Mouse (Mus musculus) CH12.LX (cell line): Measurements from ENCODE around the gene Sypl. TPM values are rescaled to one million over a fixed set of nuclear protein-coding genes. Genes with fewer than 3 reads are reported as not detected.
A peak's percentile ranks its signal among the peaks of the same experiment; 100 is the strongest.

Experiments
- DNase-seq: peaks from one replicate; pipeline ENCODE4 v3.0.0-alpha.2; 2013; ENCODE audit errors: extremely low read depth
- H3K27ac ChIP-seq: 2 replicates; pipeline ENCODE4 v1.5.1; 2012; ENCODE audit warnings: low read depth, mild to moderate bottlenecking, control low read depth, moderate library complexity; ENCODE audit not compliant: insufficient read depth
- H3K27me3 ChIP-seq: replicated peaks from 2 replicates; pipeline ENCODE3; 2012; ENCODE audit warnings: inconsistent platforms
- H3K36me3 ChIP-seq, 2 experiments: replicated peaks in 1 of 2; 2 replicates each; pipeline versions ENCODE3 to v1.6.1; 2012; ENCODE audit warnings: inconsistent platforms in 1 of 2, low read length in 1 of 2, mild to moderate bottlenecking in 1 of 2, mixed read lengths in 1 of 2, moderate library complexity in 1 of 2; ENCODE audit not compliant: control insufficient read depth in 1 of 2, insufficient read depth in 1 of 2
- H3K4me1 ChIP-seq, 2 experiments: 2 replicates each; pipeline ENCODE4 v1.6.1; 2012; ENCODE audit warnings: inconsistent platforms in 1 of 2, moderate library complexity in 1 of 2; ENCODE audit not compliant: insufficient read depth in 2 of 2, control insufficient read depth in 1 of 2
- H3K4me2 ChIP-seq: 2 replicates; pipeline ENCODE4 v1.6.1; 2012; ENCODE audit warnings: low read depth, mild to moderate bottlenecking, control low read depth; ENCODE audit not compliant: poor library complexity, insufficient read depth, severe bottlenecking
- H3K4me3 ChIP-seq, 3 experiments: fragments of 150-350 bp in 1 of 3; sonication (generic) in 1 of 3; replicated peaks in 1 of 3; 2 replicates each; pipeline versions ENCODE3 to v1.5.1; 2011 to 2012; ENCODE audit warnings: low read depth in 2 of 3, low read length in 2 of 3, mild to moderate bottlenecking in 2 of 3, moderate library complexity in 2 of 3, control low read depth in 1 of 3, improper control_type of control experiment in 1 of 3, inconsistent platforms in 1 of 3, mixed read lengths in 1 of 3; ENCODE audit not compliant: poor library complexity in 1 of 3
- H3K79me2 ChIP-seq: replicated peaks from 2 replicates; pipeline ENCODE4 v1.6.1; 2012; ENCODE audit warnings: mild to moderate bottlenecking, moderate library complexity; ENCODE audit not compliant: control insufficient read depth, poor library complexity, insufficient read depth, severe bottlenecking; ENCODE audit errors: extremely low read depth
- H3K9ac ChIP-seq: 2 replicates; pipeline ENCODE4 v1.6.1; 2012; ENCODE audit warnings: low read depth, mild to moderate bottlenecking, control low read depth, moderate library complexity; ENCODE audit not compliant: insufficient read depth
- H3K9me3 ChIP-seq: replicated peaks from 2 replicates; pipeline ENCODE3; 2012; ENCODE audit warnings: low read length, inconsistent platforms, mixed read lengths
- CHD1 ChIP-seq: IDR thresholded peaks from 2 replicates; pipeline ENCODE4 v1.6.1; 2012; ENCODE audit warnings: low read depth, low read length, improper control_type of control experiment, inconsistent platforms
- CHD2 ChIP-seq: IDR thresholded peaks from 2 replicates; pipeline ENCODE4 v1.6.1; 2011; ENCODE audit warnings: low read length, improper control_type of control experiment
- CTCF ChIP-seq, 2 experiments: IDR thresholded peaks in 1 of 2; conservative IDR thresholded peaks in 1 of 2; 2 replicates each; pipeline ENCODE4 v1.5.1; 2011 to 2012; ENCODE audit warnings: low read depth in 2 of 2, low read length in 2 of 2, improper control_type of control experiment in 1 of 2, inconsistent platforms in 1 of 2, mild to moderate bottlenecking in 1 of 2, moderate library complexity in 1 of 2
- ETS1 ChIP-seq: conservative IDR thresholded peaks from 2 replicates; pipeline ENCODE4 v1.6.1; 2012; ENCODE audit warnings: low read depth, mild to moderate bottlenecking, inconsistent platforms, low read length, improper control_type of control experiment, moderate library complexity
- GABPA ChIP-seq: IDR thresholded peaks from 2 replicates; pipeline ENCODE4 v1.6.1; 2012; ENCODE audit warnings: low read depth, low read length, improper control_type of control experiment, inconsistent platforms; ENCODE audit not compliant: insufficient replicate concordance
- IRF4 ChIP-seq: IDR thresholded peaks from 2 replicates; pipeline ENCODE4 v1.6.1; 2014; ENCODE audit warnings: low read depth, mild to moderate bottlenecking, inconsistent platforms, low read length, improper control_type of control experiment
- JUN ChIP-seq: IDR thresholded peaks from 2 replicates; pipeline ENCODE4 v1.6.1; 2011; ENCODE audit warnings: low read depth, mild to moderate bottlenecking, low read length, improper control_type of control experiment, moderate library complexity; ENCODE audit not compliant: insufficient read depth
- JUND ChIP-seq: conservative IDR thresholded peaks from 2 replicates; pipeline ENCODE4 v1.6.1; 2011; ENCODE audit warnings: low read depth, low read length, improper control_type of control experiment
- KAT2A ChIP-seq: IDR thresholded peaks from 2 replicates; pipeline ENCODE4 v1.6.1; 2012; ENCODE audit warnings: low read length, improper control_type of control experiment, inconsistent platforms; ENCODE audit not compliant: insufficient replicate concordance
- MAX ChIP-seq: IDR thresholded peaks from 2 replicates; pipeline ENCODE4 v1.6.1; 2011; ENCODE audit warnings: low read length, improper control_type of control experiment
- MAZ ChIP-seq: IDR thresholded peaks from 2 replicates; pipeline ENCODE4 v1.6.1; 2012; ENCODE audit warnings: low read depth, mild to moderate bottlenecking, inconsistent platforms, low read length, improper control_type of control experiment, moderate library complexity
- MEF2A ChIP-seq: IDR thresholded peaks from 2 replicates; pipeline ENCODE4 v1.6.1; 2014; ENCODE audit warnings: low read depth, mild to moderate bottlenecking, inconsistent platforms, low read length, improper control_type of control experiment, borderline replicate concordance
- MXI1 ChIP-seq: IDR thresholded peaks from 2 replicates; pipeline ENCODE4 v1.6.1; 2011; ENCODE audit warnings: mild to moderate bottlenecking, low read depth, low read length, improper control_type of control experiment
- MYC ChIP-seq: IDR thresholded peaks from 2 replicates; pipeline ENCODE4 v1.6.1; 2011; ENCODE audit warnings: low read depth, mild to moderate bottlenecking, improper control_type of control experiment, low read length
- NRF1 ChIP-seq: IDR thresholded peaks from 2 replicates; pipeline ENCODE4 v1.6.1; 2014; ENCODE audit warnings: low read depth, mild to moderate bottlenecking, inconsistent platforms, low read length, improper control_type of control experiment, moderate library complexity
- PAX5 ChIP-seq: IDR thresholded peaks from 2 replicates; pipeline ENCODE4 v1.6.1; 2012; ENCODE audit warnings: low read length, inconsistent platforms, mixed read lengths
- POLR2AphosphoS2 ChIP-seq: IDR thresholded peaks from 2 replicates; pipeline ENCODE4 v1.6.1; 2011; ENCODE audit warnings: low read depth, low read length, improper control_type of control experiment
- RAD21 ChIP-seq: IDR thresholded peaks from 2 replicates; pipeline ENCODE4 v1.6.1; 2011; ENCODE audit warnings: low read depth, mild to moderate bottlenecking, low read length, improper control_type of control experiment, moderate library complexity
- SIN3A ChIP-seq: IDR thresholded peaks from 2 replicates; pipeline ENCODE4 v1.6.1; 2012; ENCODE audit warnings: low read length, improper control_type of control experiment, inconsistent platforms
- SMC3 ChIP-seq: IDR thresholded peaks from 2 replicates; pipeline ENCODE4 v1.6.1; 2011; ENCODE audit warnings: low read depth, low read length, improper control_type of control experiment
- TCF12 ChIP-seq: IDR thresholded peaks from 2 replicates; pipeline ENCODE4 v1.6.1; 2014; ENCODE audit warnings: low read depth, mild to moderate bottlenecking, inconsistent platforms, low read length, improper control_type of control experiment
- USF1 ChIP-seq: IDR thresholded peaks from 2 replicates; pipeline ENCODE4 v1.6.1; 2014; ENCODE audit warnings: low read depth, mild to moderate bottlenecking, inconsistent platforms, low read length, improper control_type of control experiment
- USF2 ChIP-seq: conservative IDR thresholded peaks from 2 replicates; pipeline ENCODE4 v1.6.1; 2011; ENCODE audit warnings: low read depth, low read length, improper control_type of control experiment
- ZC3H11A ChIP-seq: IDR thresholded peaks from 2 replicates; pipeline ENCODE4 v1.6.1; 2012; ENCODE audit warnings: low read depth, mild to moderate bottlenecking, inconsistent platforms, low read length, improper control_type of control experiment
- ZKSCAN1 ChIP-seq: IDR thresholded peaks from 2 replicates; pipeline ENCODE4 v1.6.1; 2012; ENCODE audit warnings: low read depth, inconsistent platforms, low read length, improper control_type of control experiment, borderline replicate concordance
- dilution Hi-C: fragments of 300-500 bp; cut with MboI; formaldehyde crosslinking; loops from 2 replicates; pipeline ENCODE4 v1.14.3; 2020; ENCODE audit warnings: low sequenced_read_pairs; ENCODE audit not compliant: extremely low pct_unique_long_range_greater_than_20kb, extremely low pct_ligation_motif_present
- in situ Hi-C: fragments of 300-500 bp; cut with MboI; formaldehyde crosslinking; loops from 3 replicates; pipeline ENCODE4 v1.14.3; 2019; ENCODE audit warnings: low sequenced_read_pairs, low pct_ligation_motif_present, low pct_unique_long_range_greater_than_20kb, mixed read lengths
- polyA plus RNA-seq: library from polyadenylated mRNA; unstranded; fragments of >175 nt; gene quantifications from 2 replicates; pipeline ENCODE4 v1.2.1, GENCODE M21; 2012; ENCODE audit warnings: low read depth; ENCODE audit not compliant: insufficient read length
- total RNA-seq, 2 experiments: library from RNA; depleted of rRNA; stranded (reverse); fragments of 300-350 nt in 1 of 2; fragments of >200 nt in 1 of 2; gene quantifications; 2 replicates each; pipeline ENCODE4 v1.2.3; 2012 to 2014

Gene Sypl
- total and polyA plus RNA-seq, 3 experiments: 7.5 to 33.4 (median 25.8) TPM

DNA sequence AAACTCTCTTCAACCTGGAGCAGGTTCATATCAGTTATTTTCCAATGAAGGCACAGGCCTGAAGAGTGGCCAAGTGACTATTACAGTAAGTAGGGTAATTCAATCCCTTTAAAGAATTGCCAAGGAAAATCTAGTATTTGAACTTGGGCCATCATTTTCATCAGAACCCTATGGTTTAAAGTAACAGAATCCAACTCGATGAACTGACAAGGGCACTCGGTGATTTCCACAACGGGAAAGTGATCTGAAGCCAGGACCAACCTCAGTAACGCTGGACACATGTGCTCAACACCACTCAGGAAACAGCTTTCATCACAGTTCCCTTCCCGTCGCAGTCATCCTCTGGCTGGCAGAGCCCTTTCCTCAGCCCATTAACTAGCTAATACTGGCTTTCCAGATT is 70.8 kb downstream of the Sypl start:
- no peaks in the 10 kb centered on the region for H3K27me3 ChIP-seq
- dilution Hi-C loops: no loop called here

DNA sequence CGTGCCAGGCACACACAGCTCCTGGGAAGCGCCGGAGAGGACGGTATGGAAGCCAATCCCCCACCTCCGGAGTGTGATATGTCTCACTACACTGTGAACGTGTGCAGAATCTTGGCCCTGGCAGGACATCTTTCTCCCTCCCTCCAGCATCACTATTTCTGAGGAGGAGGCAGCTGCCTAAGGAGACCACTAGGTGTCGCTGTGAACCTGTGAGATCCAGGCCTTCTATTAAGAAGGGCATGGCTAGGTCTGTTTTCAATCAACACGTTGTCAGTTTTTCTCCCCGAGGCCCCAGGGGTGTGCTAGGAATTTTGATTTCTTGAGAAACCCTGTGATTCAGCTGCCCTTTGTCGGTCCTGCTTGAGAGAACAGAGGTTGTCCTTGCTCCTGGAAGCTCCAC is 73.4 kb downstream of the Sypl start:
- in situ Hi-C loops: loop anchor here (5.0 to 25.0 kb wide), 3 partner anchors 75 to 310 kb away; no protein-coding TSS in a partner anchor
- Histone ChIP-seq H3K9me3 (no peaks in the 10 kb centered on the region), H3K79me2 (no peaks in the 10 kb centered on the region), H3K4me2 (peak overlapping the region; percentile 69), H3K4me1 (peaks cover 2 to 20% of the 10 kb centered on the region in 2 experiments; a peak in 2 of 4 replicates), H3K27me3 (no peaks in the 10 kb centered on the region), H3K27ac (no peak overlapping the region), H3K9ac (peak overlapping the region; percentile 15; the same call in 1 of the 2 replicates), H3K4me3 (no peak overlapping the region), H3K36me3 (no peaks in the 10 kb centered on the region)
- dilution Hi-C loops: no loop called here
- DNase-seq: peak; percentile 87
- TF ChIP-seq RAD21: peak; percentile 99
- TF ChIP-seq JUND: 0 out of 2 replicates have a peak, but pooled peaks have one; percentile 18
- no peak for TF ChIP-seq USF2
- TF ChIP-seq KAT2A: no peak
- TF ChIP-seq ZKSCAN1: no peak
- no peak for TF ChIP-seq JUN
- TF ChIP-seq TCF12: no peak
- TF ChIP-seq MEF2A: 0 out of 2 replicates have a peak, but pooled peaks have one; percentile 15
- TF ChIP-seq NRF1: 0 out of 2 replicates have a peak, but pooled peaks have one; percentile 10
- TF ChIP-seq CHD1: no peak
- TF ChIP-seq IRF4: peak; percentile 26; the same call in 1 of the 2 replicates
- TF ChIP-seq MYC: peak; percentile 70; the same call in 1 of the 2 replicates
- TF ChIP-seq SMC3: peak; percentile 98
- peak; percentile 94 for TF ChIP-seq ZC3H11A
- TF ChIP-seq PAX5: no peak
- TF ChIP-seq SIN3A: 0 out of 2 replicates have a peak, but pooled peaks have one; percentile 48
- peak; percentile 70 to 98 for TF ChIP-seq CTCF (conservative IDR thresholded peaks at IDR 0.05 in 1 of 2, IDR thresholded peaks at IDR 0.05 in 1 of 2; ENCODE audit: low read depth in 2 of 2, low read length in 2 of 2)
- TF ChIP-seq MAZ: no peak
- TF ChIP-seq ETS1: no peak
- peak; percentile 49; the same call in 1 of the 2 replicates for TF ChIP-seq MXI1
- TF ChIP-seq MAX: no peak; the same call in 1 of the 2 replicates
- TF ChIP-seq POLR2AphosphoS2: no peak
- no peak for TF ChIP-seq USF1

More for the DNA sequence above, 70.8 kb downstream of the Sypl start:
- no peak overlapping the region for H3K9ac ChIP-seq
- in situ Hi-C loops: loop anchor here (10.0 kb wide), 1 partner anchor 240 kb away; no protein-coding TSS in a partner anchor
- H3K79me2 ChIP-seq: no peaks in the 10 kb centered on the region
- no peak for DNase-seq
- H3K9me3 ChIP-seq: no peaks in the 10 kb centered on the region
- peaks cover 2 to 24% of the 10 kb centered on the region in 2 experiments; a peak in 2 of 4 replicates for H3K4me1 ChIP-seq
- H3K4me2 ChIP-seq: no peak overlapping the region
- no peaks in the 10 kb centered on the region for H3K36me3 ChIP-seq
- H3K4me3 ChIP-seq: no peak overlapping the region
- no peak for TF ChIP-seq USF2
- no peak for TF ChIP-seq GABPA
- no peak for TF ChIP-seq USF1
- TF ChIP-seq CHD2: no peak
- TF ChIP-seq IRF4: no peak
- H3K27ac ChIP-seq: no peak overlapping the region
